Mouse (Mus musculus) erythroblast, embryonic 14.5 days (primary cell): ENCODE results near the gene Sycn.

Experiments
- GATA1 ChIP-seq: IDR thresholded peaks from 2 replicates; pipeline ENCODE4 v1.6.1; 2012; ENCODE audit warnings: low read length, inconsistent platforms, mixed read lengths
- TAL1 ChIP-seq: IDR thresholded peaks from 3 replicates; pipeline ENCODE4 v1.6.1; 2012; ENCODE audit warnings: low read length, inconsistent platforms, mixed read lengths

DNA sequence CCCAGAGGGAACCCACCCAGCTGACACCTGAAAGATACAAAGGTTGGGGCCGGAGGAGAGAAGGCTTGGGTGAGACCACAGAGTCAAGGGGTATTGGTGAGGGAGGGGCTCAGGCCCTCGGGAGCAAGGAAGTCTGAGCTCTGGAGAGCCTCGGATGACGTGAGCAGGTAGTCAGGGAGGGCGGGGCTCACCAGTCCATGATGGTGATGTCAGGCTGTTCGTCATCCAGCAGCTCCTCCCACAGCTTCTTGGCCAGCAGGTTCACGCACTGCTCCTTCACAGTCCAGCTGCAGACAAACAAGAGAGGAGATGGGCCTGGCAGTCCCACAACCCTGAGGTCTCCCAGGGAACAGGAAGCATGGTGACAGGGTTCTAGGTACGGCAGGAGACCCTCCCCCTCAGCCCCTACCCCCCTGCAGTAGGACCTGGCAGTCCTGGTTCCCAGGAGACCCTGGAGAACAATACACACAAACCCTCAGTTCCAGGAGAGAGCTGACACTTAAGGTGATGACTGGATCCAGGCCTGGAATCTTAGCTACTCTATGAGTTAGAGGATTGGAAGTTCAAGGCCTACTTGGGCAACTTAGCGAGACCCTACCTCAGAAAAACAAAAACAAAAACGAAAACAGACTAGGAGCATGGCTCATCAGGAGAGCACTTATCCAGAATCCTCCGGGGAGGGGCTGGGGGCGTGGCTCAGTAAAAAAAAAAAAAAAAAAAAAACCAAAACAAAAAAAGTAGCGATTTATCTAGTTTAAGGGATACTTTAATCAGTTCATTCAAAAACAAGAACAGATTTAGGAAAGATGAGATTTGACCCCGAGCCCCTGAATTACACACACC, 4.6 kb downstream of the Sycn start:
- TF ChIP-seq GATA1 (no peak), TAL1 (no peak)
